Mouse (Mus musculus): ENCODE results near the gene Plekhh1.
"Not testable (repeated sequence)": the region's sequence is repeated elsewhere in the genome, so short reads cannot be mapped to it uniquely, and the experiment has no call there.

Gene Plekhh1

DNA sequence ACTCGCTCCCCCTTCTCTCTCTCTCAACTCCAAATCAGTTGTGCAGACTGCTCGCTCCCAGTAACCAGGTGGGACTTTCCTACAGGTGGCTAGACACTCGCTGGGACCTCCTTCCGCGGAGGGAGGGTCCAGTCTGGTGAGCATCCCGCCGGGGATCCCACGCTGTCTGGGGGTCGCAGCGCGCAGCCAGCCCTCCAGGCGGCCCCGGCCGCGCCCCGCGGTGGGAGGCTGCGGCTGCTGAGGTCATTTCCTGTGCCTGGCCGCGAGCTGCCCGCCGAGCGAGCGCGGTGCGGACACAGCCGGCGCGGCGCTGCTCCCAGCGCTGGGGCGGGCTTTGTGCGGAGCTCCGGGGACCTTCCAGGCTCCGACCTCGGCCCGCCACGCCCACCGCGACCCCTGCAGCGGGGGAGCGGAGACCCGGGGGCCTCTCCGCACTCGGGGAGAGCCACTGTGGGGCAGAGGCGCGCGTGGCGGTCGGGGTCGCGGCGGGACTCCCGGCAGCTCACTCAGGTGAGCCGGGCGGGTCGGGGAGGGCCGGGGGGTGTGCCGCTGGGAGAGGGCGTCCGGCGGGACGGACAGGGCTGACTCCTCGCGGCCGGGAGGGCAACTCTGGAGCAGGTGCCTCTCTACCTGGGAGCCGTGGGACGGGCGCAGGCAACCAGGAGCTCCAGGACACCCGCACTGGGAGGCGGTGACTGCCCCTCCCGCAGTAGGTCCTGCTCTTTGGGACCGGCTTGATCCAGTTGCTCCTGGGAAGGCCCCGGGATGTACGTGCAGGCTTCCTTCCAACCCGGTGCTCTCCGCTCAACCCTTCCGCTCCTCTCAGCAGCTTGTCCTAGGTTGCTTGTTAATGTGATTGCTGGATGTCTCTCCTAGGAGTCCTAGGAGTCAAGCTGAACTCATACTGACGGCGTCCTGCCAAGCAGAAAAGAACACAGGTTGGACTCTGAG is at the start of gene Plekhh1:
Gene Plekhh1, plus strand, starts transcription at position 253 of the 951 bp plus-strand sequence.
- peak; percentile 93 for DNase-seq

DNA sequence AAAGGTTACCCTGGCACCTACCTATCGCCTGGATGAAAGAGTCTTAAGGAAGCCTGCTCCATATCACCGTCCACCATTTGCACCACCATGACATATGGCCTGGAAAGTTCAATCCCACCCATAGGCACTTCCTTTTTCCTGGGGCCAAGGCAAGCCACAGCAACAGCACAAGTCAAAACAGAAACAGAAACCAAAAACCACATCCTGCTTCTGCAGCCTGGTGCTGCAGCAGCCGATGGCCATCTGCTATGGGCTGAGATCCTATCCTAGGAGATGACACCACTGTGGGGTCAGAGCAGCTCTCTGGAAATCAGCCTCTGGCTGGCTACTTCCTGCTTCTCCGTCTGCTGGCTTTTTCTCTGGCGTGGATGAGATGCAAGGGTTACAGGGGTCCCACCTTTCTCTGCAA is 48.3 kb upstream of the Plekhh1 start:
- DNase-seq: peak; percentile 99

DNA sequence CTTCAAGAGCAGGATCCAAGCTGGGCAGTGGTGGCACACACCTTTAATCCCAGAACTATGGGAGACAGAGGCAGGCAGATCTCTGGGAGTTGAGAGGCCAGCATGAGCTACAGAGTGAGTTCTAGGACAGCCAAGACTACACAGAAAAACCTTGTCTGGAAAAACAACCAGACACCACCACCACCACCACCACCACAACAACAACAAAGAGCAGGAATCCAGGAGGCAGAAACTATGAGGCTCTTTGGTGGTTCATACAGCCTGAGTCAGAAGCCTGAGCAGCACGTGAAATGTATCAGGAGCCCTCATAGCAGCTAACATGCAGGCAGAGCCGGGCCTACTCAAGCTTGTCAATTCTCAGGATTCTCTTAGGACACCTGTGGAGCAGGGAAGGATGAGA is 47.8 kb upstream of the Plekhh1 start:
- no peak for DNase-seq

DNA sequence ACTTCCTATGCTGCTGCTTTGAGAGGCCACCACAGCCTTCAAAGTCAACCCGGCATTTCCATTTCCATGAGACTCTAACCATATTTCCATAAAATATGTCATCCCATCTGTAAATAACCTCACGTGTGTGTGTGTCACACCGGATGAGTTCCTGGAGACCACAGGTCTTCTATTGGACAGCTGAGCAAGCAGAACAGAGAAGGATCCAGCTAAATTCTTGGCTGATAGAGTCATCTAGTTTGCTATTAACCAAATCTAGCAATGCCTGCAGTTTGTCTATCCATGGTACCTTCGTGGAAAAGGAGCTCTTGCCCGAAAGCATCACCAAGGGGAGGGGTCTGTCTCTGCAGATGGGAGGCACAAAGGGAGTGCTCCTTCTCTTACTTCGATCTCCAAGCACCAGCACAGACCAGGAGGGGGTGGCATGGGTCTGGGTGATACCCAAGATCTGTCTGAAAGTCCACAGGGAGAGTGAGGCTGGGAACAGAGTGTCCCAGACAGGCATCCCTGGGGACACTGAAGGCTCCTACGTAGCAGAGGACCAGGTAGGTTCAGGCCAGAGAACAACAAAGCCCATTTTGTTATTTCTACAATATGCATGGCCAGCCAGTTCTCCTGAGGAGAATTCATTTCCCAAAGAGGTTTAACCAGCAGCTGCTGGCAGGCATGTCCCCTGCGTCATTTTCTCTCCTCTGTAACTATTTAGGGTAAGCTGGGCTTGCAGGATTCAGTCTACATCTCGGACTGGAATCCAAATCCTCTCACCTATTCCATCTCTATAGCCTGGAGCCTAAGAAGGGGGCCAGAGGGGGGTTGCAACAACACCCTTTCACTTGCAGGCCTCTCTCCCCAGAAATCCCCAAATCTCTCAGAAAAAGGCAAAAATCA is 46.8 kb upstream of the Plekhh1 start:
- peak; percentile 92 for DNase-seq

DNA sequence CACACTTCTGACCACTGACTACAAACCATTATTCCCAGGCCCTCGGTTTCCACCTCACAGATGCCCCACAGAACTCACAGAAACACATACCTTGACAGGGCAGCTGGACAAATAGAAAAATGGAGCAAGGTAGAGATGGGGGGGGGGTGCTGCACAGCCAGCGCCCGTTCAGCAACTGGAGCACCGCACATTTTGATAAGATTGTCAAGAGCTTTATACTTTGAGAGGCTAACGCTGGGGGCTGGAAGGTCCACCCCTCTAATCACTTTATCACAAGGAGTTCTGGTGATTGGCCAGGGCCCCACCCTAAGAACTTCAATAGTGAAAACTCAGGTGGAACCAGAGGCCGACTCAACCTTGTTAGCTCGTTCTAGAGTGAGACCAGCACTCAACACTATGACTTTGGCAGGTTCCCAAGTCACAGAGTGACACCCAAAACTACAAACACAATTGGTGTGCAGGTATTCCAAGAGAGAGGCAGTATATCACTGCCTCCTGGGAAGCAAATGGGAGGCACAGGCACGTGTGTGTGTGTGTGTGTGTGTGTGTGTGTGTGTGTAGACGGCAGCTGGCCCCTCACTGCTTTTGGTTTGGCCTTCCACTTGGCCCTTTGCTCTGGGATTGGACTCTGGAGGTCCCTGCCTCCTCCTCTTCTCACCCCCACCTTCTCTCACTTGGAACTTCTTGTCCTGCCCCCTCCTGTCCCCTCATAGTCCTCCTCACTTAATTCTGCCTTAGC is 45.5 kb upstream of the Plekhh1 start:
- DNase-seq: no peak

DNA sequence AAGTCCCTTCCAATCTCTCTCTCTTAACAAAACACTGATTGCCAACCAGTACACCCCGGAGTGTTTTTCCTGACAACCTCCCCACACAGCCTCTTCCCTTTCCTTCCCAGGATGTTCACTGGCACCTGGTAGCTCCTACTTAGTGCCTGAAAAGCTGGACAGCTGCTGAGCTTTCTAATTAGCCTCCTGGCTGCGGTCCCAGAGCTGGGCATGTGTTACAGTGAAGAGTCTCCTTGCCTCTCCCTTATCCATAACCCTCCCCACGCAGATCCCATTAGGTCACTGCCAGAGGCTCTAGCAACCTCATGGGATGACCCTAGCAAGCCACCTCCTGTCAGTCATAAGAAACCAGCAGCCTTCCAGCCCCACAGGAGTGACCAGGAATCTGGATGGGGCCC is 44.9 kb upstream of the Plekhh1 start:
- DNase-seq: peak; percentile 96

DNA sequence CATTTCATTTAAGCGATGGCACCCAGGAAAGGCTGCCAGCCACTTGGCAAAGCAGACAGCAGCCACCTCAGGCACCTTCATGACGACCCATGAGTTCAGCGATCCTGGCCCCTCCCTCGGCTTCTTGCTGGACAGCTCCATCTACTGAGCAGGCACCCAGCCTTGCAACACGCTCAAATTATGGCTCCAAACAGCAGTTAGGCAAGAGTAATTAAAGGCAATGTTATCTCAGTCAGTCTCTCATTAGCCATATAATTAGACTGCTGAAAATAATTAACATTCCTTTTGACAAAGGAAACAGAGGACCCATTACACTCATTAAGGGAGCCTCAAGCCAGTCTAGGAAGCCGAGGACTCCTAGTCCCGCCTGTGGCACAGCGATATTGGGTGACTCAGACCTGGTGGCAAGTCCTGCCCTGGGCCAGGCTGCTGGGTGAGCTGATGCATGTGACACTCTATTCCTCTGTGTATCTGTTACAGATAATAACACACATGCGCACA is 41.3 kb upstream of the Plekhh1 start:
- peak; percentile 86 for DNase-seq

DNA sequence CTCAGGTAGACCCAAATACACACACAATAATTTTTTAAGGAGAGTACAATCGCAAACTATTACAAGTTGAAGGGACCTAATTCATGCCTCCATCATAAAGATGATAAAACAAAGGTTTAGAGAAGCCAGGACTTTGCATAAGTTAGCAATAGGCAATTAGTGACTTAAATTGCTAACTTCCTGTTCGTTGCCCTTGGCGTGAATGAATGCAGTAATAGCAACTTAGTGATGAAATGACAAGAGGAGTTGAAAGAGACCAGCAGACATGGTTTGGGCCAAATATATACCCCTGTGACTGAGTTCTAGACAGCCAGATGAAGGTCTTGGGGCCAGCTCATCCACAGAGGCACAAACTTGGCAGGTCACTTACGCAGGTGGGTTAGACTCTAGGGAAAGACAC is 32.7 kb upstream of the Plekhh1 start:
- DNase-seq: no peak

DNA sequence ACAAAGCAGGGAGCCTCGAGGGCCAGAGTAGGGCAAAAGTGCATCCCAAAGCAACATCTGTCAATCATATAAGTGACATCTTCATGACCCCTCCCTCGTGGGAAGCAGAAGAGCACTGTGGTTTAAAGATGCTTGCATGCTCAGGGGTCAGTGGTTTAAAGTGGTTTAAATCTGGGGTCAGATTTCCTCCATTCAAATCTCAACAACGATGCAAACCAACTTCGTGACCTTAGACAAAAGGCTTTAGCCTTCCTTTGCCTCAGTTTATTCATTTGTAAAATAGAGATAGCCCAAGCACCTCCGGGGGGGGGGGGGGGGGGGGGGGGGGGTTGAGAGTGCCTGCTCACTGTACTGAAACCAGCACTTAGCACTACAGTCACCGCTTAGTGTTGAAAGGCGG is 32.3 kb upstream of the Plekhh1 start:
- no peak for DNase-seq

DNA sequence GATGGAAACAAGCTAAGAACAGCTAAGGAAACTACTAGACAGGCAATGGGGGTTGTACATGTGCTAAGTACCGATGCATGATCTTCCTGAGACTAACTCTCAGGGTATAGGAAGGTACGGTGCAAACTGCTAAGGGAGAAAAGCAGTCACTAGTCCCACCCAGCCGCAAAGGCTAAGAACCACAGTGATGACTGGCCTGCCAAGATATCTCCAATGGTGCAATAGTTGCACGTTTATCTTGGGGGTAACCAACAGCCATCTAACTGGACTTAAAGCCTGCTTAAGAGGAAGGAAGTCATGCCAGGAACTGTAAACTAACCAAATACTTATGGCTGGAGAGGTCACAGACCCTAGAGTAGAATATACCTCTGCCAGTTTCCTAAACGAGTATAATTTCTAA is 26.6 kb upstream of the Plekhh1 start:
- no peak for DNase-seq

DNA sequence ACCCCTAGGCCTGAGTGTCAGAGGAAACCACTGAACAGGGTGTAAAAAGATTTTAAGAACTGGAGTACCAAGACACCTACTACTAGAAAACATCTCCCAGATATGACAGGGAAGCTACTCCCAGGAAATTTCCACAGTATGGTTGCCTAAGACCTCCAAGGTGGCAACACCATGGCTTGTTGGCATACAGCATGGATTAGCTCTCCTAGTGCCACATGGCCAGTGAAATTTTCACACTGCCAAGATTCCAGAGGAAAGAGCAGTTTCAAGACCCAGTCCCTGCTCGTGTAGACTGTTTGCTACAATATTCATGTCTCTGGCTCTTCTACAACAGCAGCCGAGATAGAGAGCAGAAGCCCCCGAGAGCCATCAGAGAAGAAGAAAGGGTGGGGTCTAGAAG is 26.0 kb upstream of the Plekhh1 start:
- no peak for DNase-seq

DNA sequence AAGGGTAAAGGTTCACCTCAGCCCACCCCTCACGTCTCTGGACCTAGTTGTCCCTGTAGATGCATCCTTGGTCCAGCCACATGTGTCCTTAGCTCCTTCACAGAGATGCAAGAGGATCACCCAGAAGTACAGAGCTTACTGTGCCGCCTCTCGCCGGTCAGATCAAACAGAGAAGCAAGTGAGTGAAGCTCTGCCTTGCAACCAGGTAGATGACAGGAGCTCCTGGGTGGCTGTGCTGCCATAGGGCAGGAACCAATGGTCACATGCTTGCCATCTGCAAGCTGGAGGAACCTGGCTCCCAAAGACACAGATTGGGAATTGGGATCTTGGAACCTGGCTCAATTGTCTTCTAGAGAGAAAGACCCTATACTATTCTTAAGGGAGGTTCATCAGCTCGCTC is 23.5 kb upstream of the Plekhh1 start:
- DNase-seq: peak; percentile 85

DNA sequence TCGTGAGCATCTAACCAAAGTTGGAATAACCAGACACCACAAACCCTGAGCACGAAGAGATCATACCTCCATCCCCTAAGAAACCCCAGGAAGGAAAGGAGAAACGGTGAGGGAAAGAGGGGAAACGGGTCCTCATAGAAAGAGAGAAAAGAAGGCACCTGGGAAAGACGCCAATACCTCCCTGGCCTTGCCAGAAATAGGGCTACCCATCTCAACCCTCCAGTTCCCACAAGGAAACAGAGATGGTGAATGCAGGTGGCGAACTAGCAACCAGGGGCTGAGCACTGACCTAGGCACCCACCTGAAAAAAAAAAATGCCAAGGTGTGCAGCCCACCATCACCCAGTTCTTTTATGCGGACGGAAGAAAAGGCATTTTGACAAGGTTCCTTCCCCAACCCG is 22.9 kb upstream of the Plekhh1 start:
- no peak for DNase-seq

DNA sequence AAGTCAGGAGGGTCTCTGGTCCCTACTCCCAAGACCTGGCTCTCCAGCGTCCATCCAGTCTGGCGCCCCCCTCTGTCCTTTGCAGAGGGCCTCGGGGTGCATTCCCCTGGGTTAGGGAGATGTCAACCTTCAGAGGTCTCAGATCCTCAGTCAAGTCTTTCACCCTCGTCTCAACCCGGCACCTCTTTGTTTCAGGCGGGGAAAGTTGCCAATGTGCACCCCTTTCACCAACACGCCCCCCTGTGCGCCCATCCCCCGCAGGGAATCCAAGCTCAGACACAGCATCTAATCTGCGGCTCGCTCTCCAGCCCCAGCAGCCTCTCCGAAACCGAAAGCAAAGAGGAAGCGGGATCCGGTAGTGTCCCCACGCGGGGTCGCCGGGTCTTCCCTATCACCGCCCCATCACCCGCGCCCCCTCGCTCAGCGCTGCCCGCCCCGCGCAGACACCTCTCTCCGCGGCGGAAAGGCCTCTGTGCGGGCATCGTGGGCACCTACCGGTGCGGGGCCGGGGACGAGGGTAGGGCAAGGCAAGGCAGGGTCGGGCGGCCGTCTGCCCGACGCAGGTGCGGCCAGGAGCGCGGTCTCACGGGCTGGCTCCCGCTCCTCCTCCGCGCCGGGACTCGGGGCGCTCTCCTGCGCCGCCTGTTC is 22.4 kb upstream of the Plekhh1 start:
- peak; percentile 97 for DNase-seq

DNA sequence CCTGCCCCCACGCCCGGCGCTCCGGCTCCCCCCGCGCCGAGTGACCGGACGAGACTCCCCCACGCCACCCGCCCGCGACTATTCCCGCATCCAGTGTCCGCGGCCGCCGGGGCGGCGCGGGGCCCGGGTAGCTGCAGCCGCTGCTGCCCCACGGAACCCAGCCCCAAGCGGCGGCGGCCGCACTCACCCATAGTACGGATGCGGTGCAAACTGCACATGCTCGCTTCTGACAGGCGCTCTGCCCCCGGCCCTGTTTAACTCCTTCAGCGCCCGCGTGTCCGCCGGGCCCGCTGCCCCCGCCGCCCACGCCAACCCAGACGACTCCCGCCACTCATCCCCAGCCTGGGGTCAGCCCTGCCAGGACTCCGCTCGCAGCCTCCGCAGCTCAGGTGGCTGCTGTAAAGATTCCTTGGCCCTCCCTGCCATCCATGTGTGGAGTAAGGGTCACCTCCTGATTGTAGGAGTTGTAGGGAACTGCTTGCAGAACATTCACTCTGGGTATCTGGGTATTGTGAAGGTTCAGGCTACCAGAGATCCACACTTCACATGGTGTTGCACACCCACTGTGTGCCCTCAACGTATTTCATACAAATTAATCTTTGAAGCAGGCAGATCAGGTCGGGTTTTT is 21.7 kb upstream of the Plekhh1 start, which contains the start of gene Tmem229b:
Gene Tmem229b, minus strand, starts transcription at position 502 of the 628 bp plus-strand sequence.
- peak; percentile 95 for DNase-seq

DNA sequence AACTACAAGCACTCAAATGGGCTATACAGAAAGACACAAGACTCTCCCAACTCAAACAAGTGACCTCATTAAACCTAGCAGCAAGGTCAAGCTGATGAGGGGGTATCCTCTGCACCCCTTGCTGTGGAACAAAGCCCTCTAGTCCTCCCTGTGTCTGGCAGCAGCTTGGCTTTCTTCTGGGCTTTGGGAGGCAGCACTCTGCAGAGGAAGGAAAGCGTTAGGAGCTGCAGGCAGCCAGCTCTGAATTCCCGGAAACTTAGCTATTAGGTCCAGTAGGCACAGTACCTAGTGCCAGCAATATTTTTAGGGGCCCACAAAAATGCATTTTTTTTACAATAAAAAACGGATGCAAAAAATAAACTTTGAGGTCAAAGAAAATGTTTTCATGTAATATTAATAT is 18.4 kb upstream of the Plekhh1 start:
- DNase-seq: peak; percentile 93

DNA sequence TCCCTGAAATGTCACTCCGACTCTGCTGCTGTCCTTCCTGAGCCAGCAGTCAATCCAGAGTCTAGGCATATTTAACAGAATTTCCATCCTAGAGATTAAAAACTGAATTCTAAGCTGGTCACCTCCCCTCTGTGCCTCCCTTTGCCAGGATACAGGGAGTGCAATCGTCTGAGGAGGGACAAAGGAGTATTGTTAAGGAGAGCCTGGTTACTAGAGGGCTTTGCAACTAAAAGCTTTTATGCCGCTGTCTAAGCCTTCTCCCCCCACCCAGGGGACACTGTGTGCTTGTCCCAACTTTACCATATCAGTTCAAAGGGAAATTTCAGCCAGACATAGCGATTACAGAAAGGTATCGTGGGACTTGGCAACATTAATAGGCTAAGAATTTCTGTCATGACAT is 12.9 kb upstream of the Plekhh1 start:
- no peak for DNase-seq

DNA sequence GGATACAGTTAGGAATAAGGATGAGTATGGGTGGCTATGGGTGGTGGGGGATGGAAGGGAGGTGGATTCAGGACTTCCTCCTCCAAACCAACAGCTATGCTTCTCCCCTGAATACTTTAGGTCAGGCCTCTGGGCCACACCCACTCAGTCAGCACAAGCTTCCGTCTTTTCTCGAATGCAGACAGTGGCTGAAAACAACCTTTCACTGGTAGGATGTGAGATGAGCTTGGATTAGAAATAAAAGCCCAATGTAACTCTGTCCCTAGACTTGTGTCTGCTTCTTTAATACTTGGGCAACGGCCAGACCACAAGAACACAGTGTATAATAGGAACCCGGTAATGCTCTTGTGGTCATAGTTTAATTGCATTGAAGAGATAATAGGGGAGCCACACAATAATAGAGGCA is 11.0 kb upstream of the Plekhh1 start:
- peak; percentile 91 for DNase-seq

DNA sequence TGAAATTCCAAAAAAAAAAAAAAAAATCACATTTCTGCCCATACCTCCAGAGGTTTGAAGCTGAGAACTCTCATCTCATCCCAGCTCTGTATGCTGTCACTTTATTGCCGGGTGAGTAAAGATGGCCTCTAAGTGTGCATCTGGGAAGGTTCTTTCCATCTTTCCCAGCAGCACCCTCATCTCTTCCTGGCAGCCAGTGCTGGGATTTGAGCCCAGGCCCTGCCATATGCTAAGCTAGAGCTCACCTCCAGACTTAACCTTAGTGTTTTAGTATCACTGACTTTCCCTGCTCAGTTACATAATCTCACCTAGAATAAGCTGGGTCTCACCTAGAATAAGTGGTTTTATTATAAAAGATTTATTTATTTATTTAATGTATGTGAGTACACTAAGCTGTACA is 7.1 kb upstream of the Plekhh1 start:
- no peak for DNase-seq

DNA sequence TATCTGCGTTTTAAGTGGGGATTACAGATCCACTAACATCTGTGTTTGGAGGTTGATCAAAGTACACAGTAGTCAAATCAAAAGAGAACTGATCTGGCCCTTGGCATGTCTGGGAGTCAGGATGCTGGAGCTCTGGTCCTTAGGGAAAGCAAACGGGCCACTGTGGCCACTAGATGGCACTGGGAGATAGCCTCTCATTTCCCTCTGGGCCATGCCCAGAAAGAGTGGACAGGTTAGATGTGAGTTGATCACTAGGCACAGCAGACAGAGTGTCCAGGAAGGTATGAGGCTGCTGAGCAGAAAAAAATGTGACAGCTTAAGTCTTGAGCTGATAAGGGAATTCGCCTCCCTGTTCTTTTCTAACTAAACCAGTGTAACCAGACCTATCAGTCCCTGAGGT is 6.1 kb upstream of the Plekhh1 start:
- DNase-seq: peak; percentile 91

DNA sequence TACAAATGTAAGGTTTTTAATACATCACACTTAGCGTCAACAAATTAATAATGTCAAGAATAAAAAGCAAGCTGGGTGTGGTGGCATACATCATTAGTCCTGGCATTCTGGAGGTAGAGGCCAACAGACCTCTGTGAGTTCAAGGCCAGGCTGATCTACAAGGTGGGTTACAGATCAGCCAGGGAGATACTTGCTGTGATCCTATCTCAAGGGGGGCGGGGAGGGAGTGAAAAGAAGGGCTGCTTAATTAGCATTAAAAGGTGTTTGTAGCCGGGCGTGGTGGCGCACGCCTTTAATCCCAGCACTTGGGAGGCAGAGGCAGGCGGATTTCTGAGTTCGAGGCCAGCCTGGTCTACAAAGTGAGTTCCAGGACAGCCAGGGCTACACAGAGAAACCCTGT is 1.4 kb upstream of the Plekhh1 start:
- not testable (repeated sequence) for DNase-seq

DNA sequence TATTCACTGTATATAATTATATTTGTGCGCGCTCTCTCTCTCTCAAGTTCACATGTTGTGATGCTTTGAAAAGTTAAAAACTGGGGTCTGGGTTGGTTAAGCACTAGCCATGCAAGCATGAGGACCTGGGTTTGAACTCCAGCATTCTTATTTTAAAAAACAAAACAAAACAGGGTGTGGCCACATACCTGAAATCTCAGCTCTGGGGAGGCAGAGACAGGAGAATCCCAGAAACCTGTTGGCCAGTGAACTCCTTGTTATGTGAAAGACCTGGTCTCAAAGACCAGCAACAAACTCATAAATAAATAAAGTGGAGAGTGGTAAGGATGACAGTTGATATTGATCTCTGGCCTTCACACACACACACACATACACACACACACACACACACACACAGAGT is 5.4 kb downstream of the Plekhh1 start:
- DNase-seq: no peak
